Mouse (Mus musculus) kidney, embryonic 14.5 days (tissue): ENCODE results near the gene Gm572. TPM values are rescaled to one million over a fixed set of nuclear protein-coding genes. Genes with fewer than 3 reads are reported as not detected.

Experiments used
- ATAC-seq: fragments of 200-750 bp; cut with Nextera tagmentation; 2 replicates; pipeline ENCODE4 v1.8.0; 2017; ENCODE audit warnings: moderate number of reproducible peaks, mild to moderate bottlenecking, moderate TSS enrichment, moderate library complexity; ENCODE audit not compliant: low FRiP score, low TSS enrichment
- H3K27ac ChIP-seq: fragments of 300-500 bp; sonication (generic); 2 replicates; pipeline ENCODE4 v1.5.1; 2014; ENCODE audit warnings: low read depth, mild to moderate bottlenecking, low read length, moderate library complexity, mixed read lengths
- H3K27me3 ChIP-seq: fragments of 300-500 bp; sonication (generic); 2 replicates; pipeline ENCODE4 v1.6.1; 2014; ENCODE audit warnings: mild to moderate bottlenecking, low read length; ENCODE audit not compliant: control insufficient read depth, insufficient read depth
- H3K36me3 ChIP-seq: fragments of 300-500 bp; sonication (generic); 2 replicates; pipeline ENCODE4 v1.6.1; 2014; ENCODE audit warnings: low read length, mixed read lengths; ENCODE audit not compliant: control insufficient read depth, insufficient read depth
- H3K4me1 ChIP-seq: fragments of 300-500 bp; sonication (generic); 2 replicates; pipeline ENCODE4 v1.6.1; 2014; ENCODE audit warnings: low read length, mixed read lengths; ENCODE audit not compliant: control insufficient read depth, insufficient read depth
- H3K4me2 ChIP-seq: fragments of 300-500 bp; sonication (generic); replicated peaks from 2 replicates; pipeline ENCODE4 v1.6.1; 2014; ENCODE audit warnings: low read depth, mild to moderate bottlenecking, low read length
- H3K4me3 ChIP-seq: fragments of 300-500 bp; sonication (generic); 2 replicates; pipeline ENCODE4 v1.5.1; 2014; ENCODE audit warnings: mild to moderate bottlenecking, low read length
- H3K9ac ChIP-seq: fragments of 300-500 bp; sonication (generic); 2 replicates; pipeline ENCODE4 v1.6.1; 2014; ENCODE audit warnings: low read depth, mild to moderate bottlenecking, low read length, moderate library complexity
- H3K9me3 ChIP-seq: fragments of 300-500 bp; sonication (generic); 2 replicates; pipeline ENCODE4 v1.6.1; 2016; ENCODE audit warnings: low read length; ENCODE audit not compliant: control insufficient read depth
- WGBS: fragments of 180-500 bp; shearing (Covaris S2); extraction: QIAGEN DNeasy Blood & Tissue Kit; methylation state at CpG from one replicate; pipeline ENCODE4 v1.1.7; 2014; 5-methylcytosine and 5-hydroxymethylcytosine counted together
- polyA plus RNA-seq: library from polyadenylated mRNA; unstranded; fragments of >200 nt; fragmentation: Nextera tagmentation; extraction: Ambion mirVana; gene quantifications from 2 replicates; pipeline ENCODE4 v1.2.1, GENCODE M21; 2014

The Gm572 gene
- polyA plus RNA-seq, 1 experiment from 2014 or later: not detected

GRCm38 (mm10) chr4:148649309-148649708 is 6.2 kb downstream of the Gm572 start:
- Histone ChIP-seq H3K27ac (no peak overlapping the region), H3K4me2 (no peak overlapping the region), H3K4me1 (no peaks in the 10 kb centered on the region), H3K9me3 (no peaks in the 10 kb centered on the region), H3K4me3 (no peak overlapping the region), H3K9ac (no peak overlapping the region), H3K36me3 (no peaks in the 10 kb centered on the region), H3K27me3 (no peaks in the 10 kb centered on the region)
- no peak for ATAC-seq
- 69% methylated on average over 3 of the region's 3 CpGs for WGBS

DNA sequence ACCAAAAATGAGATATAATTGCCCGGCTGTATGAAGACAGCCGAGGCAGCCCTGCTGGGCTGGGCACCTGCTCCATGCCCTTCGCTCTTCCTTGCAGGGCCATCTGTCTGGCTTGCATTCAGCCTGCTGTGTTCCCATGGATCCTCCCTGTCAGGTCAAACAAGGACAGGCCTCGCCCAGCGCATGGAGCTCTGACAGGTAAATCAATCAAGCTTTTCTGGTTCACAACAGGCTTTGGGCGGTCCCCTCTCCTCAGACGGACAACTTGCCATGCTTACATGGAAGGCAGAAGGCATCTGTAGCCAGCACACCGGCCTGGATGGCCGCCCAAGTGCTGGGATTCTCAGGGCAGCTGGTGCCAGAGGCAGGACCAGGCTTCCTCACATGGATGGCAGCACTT is 7.9 kb downstream of the Gm572 start:
- H3K4me3 ChIP-seq: no peak overlapping the region
- H3K9ac ChIP-seq: no peak overlapping the region
- H3K27me3 ChIP-seq: no peaks in the 10 kb centered on the region
- no peaks in the 10 kb centered on the region for H3K4me1 ChIP-seq
- no peak for ATAC-seq
- no peak overlapping the region for H3K27ac ChIP-seq
- no peaks in the 10 kb centered on the region for H3K36me3 ChIP-seq
- H3K4me2 ChIP-seq: no peak overlapping the region
- 68% methylated on average over 9 of the region's 9 CpGs for WGBS
- H3K9me3 ChIP-seq: no peaks in the 10 kb centered on the region

- H3K27me3 ChIP-seq: no peaks in the 10 kb centered on the region
- peaks cover under 1% of the 10 kb centered on the region; the same call in 1 of the 2 replicates for H3K4me1 ChIP-seq
- no peaks in the 10 kb centered on the region for H3K36me3 ChIP-seq
- H3K4me2 ChIP-seq: no peak overlapping the region
- no peaks in the 10 kb centered on the region for H3K9me3 ChIP-seq
- 89% methylated on average over 18 of the region's 18 CpGs for WGBS
- H3K4me3 ChIP-seq: no peak overlapping the region
- ATAC-seq: no peak
- no peak overlapping the region for H3K27ac ChIP-seq
- no peak overlapping the region for H3K9ac ChIP-seq
These were observed 11.7 kb downstream of the Gm572 start for GRCm38 (mm10) chr4:148654701-148655398.

DNA sequence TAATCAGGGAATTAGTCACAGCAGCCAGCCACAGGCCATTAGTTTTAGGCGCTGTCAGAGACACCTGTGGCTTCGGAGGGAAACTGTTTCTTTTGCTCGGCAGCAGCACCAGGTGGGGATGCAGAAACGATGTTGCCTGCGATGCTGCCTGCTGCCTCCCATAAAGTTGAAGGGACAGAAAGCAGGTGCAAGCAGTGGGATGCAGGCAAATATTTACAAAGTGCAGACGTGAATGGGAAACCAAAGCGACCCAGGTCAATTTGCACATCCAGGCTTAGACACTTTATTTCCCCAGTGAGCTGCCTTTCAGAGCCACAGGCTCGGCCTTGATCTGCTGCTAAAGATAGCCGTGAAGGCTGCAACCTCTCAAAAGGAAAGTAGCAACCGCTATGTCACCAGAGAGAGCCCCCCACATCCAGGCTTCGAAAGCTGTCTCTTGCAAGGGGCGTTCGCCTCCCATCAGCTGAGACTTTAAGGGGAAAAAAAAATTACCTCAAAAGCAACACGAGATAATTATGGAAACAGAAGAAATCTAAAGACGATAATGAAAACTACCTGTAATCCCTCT is 13.7 kb downstream of the Gm572 start:
- H3K4me1 ChIP-seq: peaks cover 4% of the 10 kb centered on the region; the same call in 1 of the 2 replicates
- no peaks in the 10 kb centered on the region for H3K9me3 ChIP-seq
- WGBS: 31% methylated on average over 15 of the region's 15 CpGs
- no peak overlapping the region for H3K27ac ChIP-seq
- H3K4me2 ChIP-seq: no peak overlapping the region
- no peak for ATAC-seq
- no peak overlapping the region for H3K4me3 ChIP-seq
- no peaks in the 10 kb centered on the region for H3K27me3 ChIP-seq
- H3K9ac ChIP-seq: no peak overlapping the region
- H3K36me3 ChIP-seq: no peaks in the 10 kb centered on the region

- H3K4me1 ChIP-seq: peaks cover 10% of the 10 kb centered on the region
- 88% methylated on average over 13 of the region's 13 CpGs for WGBS
- H3K4me2 ChIP-seq: no peak overlapping the region
These were observed 14.7 kb downstream of the Gm572 start for GRCm38 (mm10) chr4:148657776-148658175.

DNA sequence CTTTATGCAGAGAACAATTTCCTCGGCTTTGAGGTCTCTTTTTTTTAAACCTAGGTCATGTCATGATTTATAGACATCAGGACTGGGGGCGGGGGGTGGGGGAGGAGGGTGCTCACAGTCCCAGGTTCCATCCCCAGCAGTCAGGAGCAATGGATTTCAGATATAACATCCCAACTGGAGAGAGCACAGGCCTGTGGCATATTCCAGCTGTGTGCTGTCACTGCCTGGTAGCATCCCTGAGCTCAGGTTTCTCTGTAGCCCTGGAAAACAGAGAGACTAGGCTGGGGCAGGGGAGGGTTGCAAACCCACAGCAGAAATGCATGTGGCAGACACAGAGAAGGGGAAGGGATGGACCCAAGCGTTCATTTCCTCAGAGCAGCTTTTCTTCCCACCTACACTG is 17.1 kb downstream of the Gm572 start:
- peak; percentile 81 for ATAC-seq
- Histone ChIP-seq H3K36me3 (no peaks in the 10 kb centered on the region), H3K9ac (no peak overlapping the region), H3K4me1 (peaks cover 10% of the 10 kb centered on the region), H3K4me2 (no peak overlapping the region), H3K27ac (0 out of 2 replicates have a peak overlapping the region, but pooled peaks have one; percentile 38), H3K9me3 (no peaks in the 10 kb centered on the region), H3K4me3 (no peak overlapping the region), H3K27me3 (no peaks in the 10 kb centered on the region)
- 6% methylated on average over 3 of the region's 3 CpGs for WGBS

More at GRCm38 (mm10) chr4:148657776-148658175, 14.7 kb downstream of the Gm572 start:
- H3K9me3 ChIP-seq: no peaks in the 10 kb centered on the region
- H3K9ac ChIP-seq: peak overlapping the region; percentile 12; the same call in 1 of the 2 replicates
- H3K27ac ChIP-seq: no peak overlapping the region
- no peaks in the 10 kb centered on the region for H3K36me3 ChIP-seq
- ATAC-seq: no peak
- no peak overlapping the region for H3K4me3 ChIP-seq
- no peaks in the 10 kb centered on the region for H3K27me3 ChIP-seq

GRCm38 (mm10) chr4:148662168-148662965 is 19.2 kb downstream of the Gm572 start:
- H3K27ac ChIP-seq: no peak overlapping the region
- no peak overlapping the region for H3K9ac ChIP-seq
- H3K4me2 ChIP-seq: no peak overlapping the region
- peak; percentile 51 for ATAC-seq
- H3K27me3 ChIP-seq: no peaks in the 10 kb centered on the region
- no peaks in the 10 kb centered on the region for H3K36me3 ChIP-seq
- H3K9me3 ChIP-seq: no peaks in the 10 kb centered on the region
- 34% methylated on average over 21 of the region's 21 CpGs for WGBS
- no peak overlapping the region for H3K4me3 ChIP-seq
- H3K4me1 ChIP-seq: peaks cover 10% of the 10 kb centered on the region

DNA sequence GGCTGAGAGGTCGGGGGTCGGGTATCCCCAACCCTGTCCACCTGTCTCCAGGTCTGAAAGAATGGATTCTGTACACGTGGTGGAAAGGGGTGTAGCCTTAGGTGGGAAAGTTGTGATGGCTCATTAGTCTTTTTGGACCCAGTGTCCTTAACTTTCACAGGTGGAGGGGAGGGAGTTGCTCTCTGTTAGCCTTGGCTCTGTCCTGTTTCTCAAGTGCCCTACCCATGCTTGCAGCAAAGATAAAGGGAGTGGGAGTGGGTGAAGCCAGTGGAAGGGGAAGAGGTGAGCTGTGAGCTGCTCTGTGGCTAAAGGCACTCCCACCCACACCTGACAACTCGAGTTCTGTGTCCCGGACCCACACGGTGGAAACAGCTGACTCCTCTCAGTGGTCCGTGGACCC is 20.2 kb downstream of the Gm572 start:
- no peak overlapping the region for H3K4me3 ChIP-seq
- H3K4me1 ChIP-seq: peaks cover 10% of the 10 kb centered on the region
- 56% methylated on average over 7 of the region's 7 CpGs for WGBS
- no peak overlapping the region for H3K9ac ChIP-seq
- no peak overlapping the region for H3K4me2 ChIP-seq
- no peak overlapping the region for H3K27ac ChIP-seq
- no peaks in the 10 kb centered on the region for H3K9me3 ChIP-seq
- no peaks in the 10 kb centered on the region for H3K27me3 ChIP-seq
- no peaks in the 10 kb centered on the region for H3K36me3 ChIP-seq
- ATAC-seq: no peak

DNA sequence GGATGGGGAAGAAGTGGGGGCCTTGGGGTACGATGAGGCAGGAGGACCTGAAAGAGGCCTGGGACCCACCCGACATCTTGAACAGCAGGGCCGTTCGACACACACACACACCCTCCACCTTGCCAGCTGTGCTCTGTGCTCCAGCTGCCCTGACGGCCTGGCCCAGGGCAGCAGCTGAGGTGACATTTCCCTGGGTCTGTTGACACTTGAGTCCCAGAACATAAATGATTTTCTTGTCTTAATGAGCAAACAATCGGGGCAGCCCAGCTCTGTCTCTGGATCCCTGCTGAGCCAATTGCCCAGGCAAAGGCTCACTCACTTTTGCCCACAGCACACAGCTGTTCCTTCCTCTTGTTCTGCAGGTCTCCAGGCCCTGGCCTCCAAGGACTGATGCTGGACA is 20.9 kb downstream of the Gm572 start:
- H3K4me1 ChIP-seq: peaks cover 10% of the 10 kb centered on the region
- H3K4me2 ChIP-seq: no peak overlapping the region
- H3K9me3 ChIP-seq: no peaks in the 10 kb centered on the region
- WGBS: 25% methylated on average over 6 of the region's 6 CpGs
- H3K4me3 ChIP-seq: no peak overlapping the region
- H3K36me3 ChIP-seq: no peaks in the 10 kb centered on the region
- no peak for ATAC-seq
- H3K9ac ChIP-seq: no peak overlapping the region
- H3K27ac ChIP-seq: no peak overlapping the region
- H3K27me3 ChIP-seq: no peaks in the 10 kb centered on the region
